Comparison of ENCODE assay signal across 24 mouse cellular contexts in genomic region chr13:34821946-34822345, GRCm38 (mm10). TPM values are rescaled to one million over a fixed set of nuclear protein-coding genes. Genes with fewer than 3 reads are reported as not detected.
A peak's percentile ranks its signal among the peaks of the same experiment; 100 is the strongest.
DNase-seq lines count a peak whose midpoint lies in the region; ATAC-seq and TF ChIP-seq lines count a peak whose summit lies in the region.
"Had no signal": no experiment of that assay in that cellular context is flagged by ENCODE, and none has a peak within 500 bp of the region (broad histone marks: within the 10 kb centered on the region; RNA-seq: fewer than 3 reads in every experiment).

No protein-coding gene starts in this region.

- no peaks in the 10 kb centered on the region for H3K4me1 ChIP-seq in intestine, postnatal 0 days (replicated peaks; ENCODE audit: control insufficient read depth, insufficient read depth, low read length)

- H3K4me2 ChIP-seq in myocyte (ENCODE audit: low read depth): peak overlapping the region; percentile 51
- no peak overlapping the region for H3K4me2 ChIP-seq in intestine, postnatal 0 days (replicated peaks; ENCODE audit: low read depth)

- H3ac ChIP-seq in myocyte (ENCODE audit: control insufficient read depth, insufficient read length): no peak overlapping the region

- H3K27me3 ChIP-seq in myocyte (ENCODE audit: control insufficient read depth, insufficient read depth, insufficient read length): no peaks in the 10 kb centered on the region
- H3K27me3 ChIP-seq in intestine, postnatal 0 days (replicated peaks; ENCODE audit: control insufficient read depth, insufficient read depth, low read length): no peaks in the 10 kb centered on the region
- H3K27me3 ChIP-seq: CH12.LX, Patski had no signal

- H3K27ac ChIP-seq in intestine, postnatal 0 days (ENCODE audit: low read depth, low read length): no peak overlapping the region

- H3K9ac ChIP-seq in intestine, postnatal 0 days (ENCODE audit: low read depth, low read length): no peak overlapping the region

- peak; percentile 37 for DNase-seq in heart, adult 11 months
- no peak for DNase-seq in heart, adult 9 months (ENCODE audit: low spot score in 2 of 2)
- peak; percentile 20 for DNase-seq in 3T3-L1 (ENCODE audit: low read depth, low spot score)
- DNase-seq in MN1 (ENCODE audit: low spot score): peak; percentile 70
- no peak for DNase-seq in right cerebral cortex, adult 18-20 months
- no peak for DNase-seq in thymus, postnatal 25 days
- DNase-seq: adrenal gland, adult 2 months; adrenal gland, adult 8-10 months; adrenal gland, postnatal 10 days; adrenal gland, postnatal 14 days; adrenal gland, postnatal 25 days; adrenal gland, postnatal 36 days; B cell, adult 2 months; cerebellum, adult 11 months; cerebellum, adult 11-12 months; cerebellum, adult 18-20 months; cerebellum, adult 2 months had no signal

- no peaks in the 10 kb centered on the region for H3K36me3 ChIP-seq in myocyte (ENCODE audit: control insufficient read depth, insufficient read depth)
- no peaks in the 10 kb centered on the region for H3K36me3 ChIP-seq in intestine, postnatal 0 days (ENCODE audit: control insufficient read depth, insufficient read depth)
- H3K36me3 ChIP-seq: G1E had no signal

- H3K79me2 ChIP-seq in myocyte (ENCODE audit: control insufficient read depth, insufficient read depth): no peaks in the 10 kb centered on the region

- no peaks in the 10 kb centered on the region for H3K9me3 ChIP-seq in intestine, postnatal 0 days (ENCODE audit: control insufficient read depth)

- TF ChIP-seq POLR2A in myocyte (IDR thresholded peaks at IDR 0.05; ENCODE audit: insufficient read length, low read depth): no peak

- H3K4me3 ChIP-seq in myocyte: peak overlapping the region; percentile 11
- H3K4me3 ChIP-seq in intestine, postnatal 0 days (ENCODE audit: low read depth, low read length): no peak overlapping the region

- 87% methylated on average over 3 of the region's 3 CpGs for WGBS in intestine, postnatal 0 days

- no peak for ATAC-seq in intestine, postnatal 0 days
- ATAC-seq: activated CD4-positive, CD25-positive, alpha-beta regulatory T cell, adult 4 months; CD4-positive, CD25-positive, alpha-beta regulatory T cell, adult 4 months; Patski had no signal

- TF ChIP-seq CTCF in intestine, postnatal 0 days (IDR thresholded peaks at IDR 0.05; ENCODE audit: low read depth): no peak

TF ChIP-seq in myocyte, 11 proteins besides CTCF, POLR2A, EP300 and RAD21:
- TF ChIP-seq MYOG (IDR thresholded peaks at IDR 0.05; ENCODE audit: control insufficient read depth in 1 of 3, insufficient read depth in 1 of 3, insufficient read length in 2 of 3, low read depth in 2 of 3): peak in 2 of 3 experiments; percentile 68 to 74
- no peak for TF ChIP-seq E2F4 (IDR thresholded peaks at IDR 0.05; ENCODE audit: insufficient read depth)
- TF ChIP-seq MYOD1 (IDR thresholded peaks at IDR 0.05; ENCODE audit: control insufficient read depth in 1 of 3, insufficient read length in 2 of 3, low read depth in 2 of 3): peak in 1 of 3 experiments; percentile 67
- TF ChIP-seq CEBPB (IDR thresholded peaks at IDR 0.05; ENCODE audit: insufficient read depth, poor library complexity, severe bottlenecking): peak; percentile 97
- TF ChIP-seq POLR2AphosphoS2 (IDR thresholded peaks at IDR 0.05; ENCODE audit: insufficient read length, low read depth): no peak
- TF ChIP-seq USF1 (IDR thresholded peaks at IDR 0.05; ENCODE audit: low read depth): no peak
- peak; percentile 63 for TF ChIP-seq TCF12 (IDR thresholded peaks at IDR 0.05; ENCODE audit: insufficient read depth, poor library complexity, severe bottlenecking)
- peak; percentile 25 for TF ChIP-seq TCF3 (IDR thresholded peaks at IDR 0.05; ENCODE audit: insufficient read length, low read depth)
- no peak for TF ChIP-seq SRF (IDR thresholded peaks at IDR 0.05; ENCODE audit: control insufficient read depth, insufficient read length, low read depth)
- TF ChIP-seq MAX (IDR thresholded peaks at IDR 0.05; ENCODE audit: low read depth): no peak

RNA-seq across cellular contexts. Expression of gene Prpf4b, which starts 53.2 kb away (rescaled TPM):
- 8.1 TPM for polyA plus RNA-seq in myocyte (2012; fragmentation: generic; extraction: Trizol)
- 44.2 and 51.2 TPM in 2 replicates for polyA plus RNA-seq in intestine, postnatal 0 days (2015; fragmentation: Nextera tagmentation; extraction: Ambion mirVana)

Comparison
In these comparisons a context has a peak if more than half of its experiments do, and no peak if none do; other contexts are left out.
1. DNase-seq: peak in heart, adult 11 months (single experiment), 3T3-L1 (single experiment) and MN1 (single experiment); none in heart, adult 9 months (0 of 2), right cerebral cortex, adult 18-20 months (single experiment) and thymus, postnatal 25 days (single experiment).